21 mouse cellular contexts compared by ENCODE assay signal in the genomic region with DNA sequence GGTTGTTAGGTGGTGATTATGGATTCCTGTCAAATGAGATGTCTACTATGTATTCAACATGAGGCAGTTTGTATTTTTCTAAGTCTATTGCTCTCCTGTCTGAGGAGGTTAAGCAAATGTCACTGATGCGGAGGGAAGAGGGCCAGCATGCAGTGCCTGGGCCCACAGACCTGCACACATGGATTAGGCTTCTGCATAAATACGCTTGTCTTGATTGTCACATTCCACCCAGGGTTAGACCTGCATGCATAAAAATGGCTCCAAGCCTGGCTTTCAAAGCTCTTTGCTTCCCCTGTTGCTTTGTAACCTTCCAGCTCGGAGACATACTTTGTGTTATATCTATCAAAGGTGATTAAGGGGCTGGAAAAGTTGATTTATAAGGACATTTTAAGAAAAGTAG.
DNase-seq lines count a peak whose midpoint lies in the region; ATAC-seq lines count a peak whose summit lies in the region.
"Had no signal": no experiment of that assay in that cellular context is flagged by ENCODE, and none has a peak within 500 bp of the region (broad histone marks: within the 10 kb centered on the region; RNA-seq: fewer than 3 reads in every experiment).

No protein-coding gene starts in this region.

- peaks cover 9% of the 10 kb centered on the region for H3K4me1 ChIP-seq in heart, embryonic 16.5 days (ENCODE audit: control insufficient read depth, insufficient read depth, low read length)
- H3K4me1 ChIP-seq in midbrain, embryonic 13.5 days (replicated peaks) = peaks cover 12% of the 10 kb centered on the region
- peaks cover 6% of the 10 kb centered on the region; the same call in 1 of the 2 replicates for H3K4me1 ChIP-seq in midbrain, embryonic 11.5 days (ENCODE audit: control insufficient read depth, insufficient read depth, low read length)

- 65% methylated on average over 3 of the region's 3 CpGs for WGBS in heart, embryonic 16.5 days
- WGBS in midbrain, embryonic 13.5 days = 48% methylated on average over 3 of the region's 3 CpGs
- 60% methylated on average over 3 of the region's 3 CpGs for WGBS in midbrain, embryonic 11.5 days

- no peaks in the 10 kb centered on the region for H3K9me3 ChIP-seq in heart, embryonic 16.5 days (replicated peaks; ENCODE audit: control insufficient read depth, low read length)
- no peaks in the 10 kb centered on the region for H3K9me3 ChIP-seq in midbrain, embryonic 13.5 days
- no peaks in the 10 kb centered on the region for H3K9me3 ChIP-seq in midbrain, embryonic 11.5 days (ENCODE audit: control insufficient read depth, low read length)
- H3K9me3 ChIP-seq: forebrain, embryonic 10.5 days; forebrain, embryonic 13.5 days; heart, embryonic 10.5 days had no signal

- H3K4me3 ChIP-seq in heart, embryonic 16.5 days (ENCODE audit: low read length) = no peak overlapping the region
- H3K4me3 ChIP-seq in midbrain, embryonic 13.5 days (replicated peaks) = no peak overlapping the region
- no peak overlapping the region for H3K4me3 ChIP-seq in midbrain, embryonic 11.5 days (ENCODE audit: low read depth, low read length)
- H3K4me3 ChIP-seq: forebrain, embryonic 10.5 days; forebrain, embryonic 13.5 days; heart, embryonic 10.5 days had no signal

- H3K27ac ChIP-seq in heart, embryonic 16.5 days (ENCODE audit: low read length) = 0 out of 2 replicates have a peak overlapping the region, but pooled peaks have one; percentile 1
- H3K27ac ChIP-seq in midbrain, embryonic 13.5 days = no peak overlapping the region
- H3K27ac ChIP-seq in midbrain, embryonic 11.5 days (ENCODE audit: low read depth, low read length) = no peak overlapping the region
- H3K27ac ChIP-seq: forebrain, embryonic 10.5 days; forebrain, embryonic 13.5 days; heart, embryonic 10.5 days; hindbrain, embryonic 14.5 days had no signal

- no peak for DNase-seq in heart, adult 8-10 months (ENCODE audit: low spot score)
- DNase-seq in midbrain, embryonic 11.5 days (ENCODE audit: low spot score, missing footprints) = no peak
- peak; percentile 58 for DNase-seq in retina, postnatal 1 day
- DNase-seq in retina, embryonic 14.5 days (ENCODE audit: low spot score) = no peak
- no peak for DNase-seq in T-cell, adult 2 months (ENCODE audit: low spot score)
- DNase-seq: adrenal gland, adult 8-10 months; adrenal gland, postnatal 25 days; cerebellum, adult 18-20 months; cerebellum, adult 9-10 months; cerebellum, postnatal 14 days; gastrocnemius, postnatal 25 days; heart, adult 18-20 months had no signal

- H3K4me2 ChIP-seq in heart, embryonic 16.5 days (ENCODE audit: low read depth, low read length) = no peak overlapping the region
- no peak overlapping the region for H3K4me2 ChIP-seq in midbrain, embryonic 13.5 days (replicated peaks)
- no peak overlapping the region for H3K4me2 ChIP-seq in midbrain, embryonic 11.5 days
- H3K4me2 ChIP-seq: forebrain, embryonic 13.5 days; hindbrain, embryonic 14.5 days had no signal

- ATAC-seq in heart, embryonic 16.5 days (replicated peaks; ENCODE audit: extremely low read depth, insufficient read depth, low FRiP score) = no peak
- peak; percentile 43; the same call in 1 of the 2 replicates for ATAC-seq in midbrain, embryonic 13.5 days
- ATAC-seq in midbrain, embryonic 11.5 days (ENCODE audit: low FRiP score) = no peak
- ATAC-seq: activated CD4-positive, CD25-positive, alpha-beta regulatory T cell, adult 4 months; CD4-positive, CD25-positive, alpha-beta regulatory T cell, adult 4 months; forebrain, embryonic 13.5 days; intestine, postnatal 0 days had no signal

- H3K27me3 ChIP-seq in heart, embryonic 16.5 days (ENCODE audit: control insufficient read depth, insufficient read depth, low read length) = no peaks in the 10 kb centered on the region
- no peaks in the 10 kb centered on the region for H3K27me3 ChIP-seq in midbrain, embryonic 13.5 days
- no peaks in the 10 kb centered on the region for H3K27me3 ChIP-seq in midbrain, embryonic 11.5 days (ENCODE audit: control insufficient read depth, insufficient read depth, low read length)
- H3K27me3 ChIP-seq: forebrain, embryonic 13.5 days had no signal

- no peak overlapping the region for H3K9ac ChIP-seq in heart, embryonic 16.5 days (ENCODE audit: low read length)
- no peak overlapping the region for H3K9ac ChIP-seq in midbrain, embryonic 13.5 days (replicated peaks)
- no peak overlapping the region for H3K9ac ChIP-seq in midbrain, embryonic 11.5 days (ENCODE audit: low read length)
- H3K9ac ChIP-seq: forebrain, embryonic 13.5 days; hindbrain, embryonic 14.5 days had no signal

- no peaks in the 10 kb centered on the region for H3K36me3 ChIP-seq in heart, embryonic 16.5 days (ENCODE audit: control insufficient read depth, insufficient read depth)
- H3K36me3 ChIP-seq in midbrain, embryonic 13.5 days = no peaks in the 10 kb centered on the region
- H3K36me3 ChIP-seq in midbrain, embryonic 11.5 days (ENCODE audit: control insufficient read depth, insufficient read depth, low read length) = no peaks in the 10 kb centered on the region
- H3K36me3 ChIP-seq: forebrain, embryonic 10.5 days; heart, embryonic 10.5 days had no signal
